Mouse (Mus musculus) common myeloid progenitor, adult 5-6 weeks (primary cell): ENCODE measurements around the gene Actg2. TPM values are rescaled to one million over a fixed set of nuclear protein-coding genes. Genes with fewer than 3 reads are reported as not detected.
"Not testable (repeated sequence)": the region's sequence is repeated elsewhere in the genome, so short reads cannot be mapped to it uniquely, and the experiment has no call there.

Experiments used
- ATAC-seq: replicated peaks from 2 replicates; pipeline ENCODE4 v1.8.0; 2016; ENCODE audit warnings: low read depth, mild to moderate bottlenecking, moderate TSS enrichment, inconsistent platforms; ENCODE audit not compliant: poor library complexity, severe bottlenecking
- total RNA-seq: library from RNA; stranded (forward); fragments of 200-1000, 187-1606 nt; gene quantifications from 2 replicates; pipeline ENCODE4 v1.2.3, GENCODE M21; 2017

Actg2 gene
- not detected in 2 replicates for total RNA-seq

DNA sequence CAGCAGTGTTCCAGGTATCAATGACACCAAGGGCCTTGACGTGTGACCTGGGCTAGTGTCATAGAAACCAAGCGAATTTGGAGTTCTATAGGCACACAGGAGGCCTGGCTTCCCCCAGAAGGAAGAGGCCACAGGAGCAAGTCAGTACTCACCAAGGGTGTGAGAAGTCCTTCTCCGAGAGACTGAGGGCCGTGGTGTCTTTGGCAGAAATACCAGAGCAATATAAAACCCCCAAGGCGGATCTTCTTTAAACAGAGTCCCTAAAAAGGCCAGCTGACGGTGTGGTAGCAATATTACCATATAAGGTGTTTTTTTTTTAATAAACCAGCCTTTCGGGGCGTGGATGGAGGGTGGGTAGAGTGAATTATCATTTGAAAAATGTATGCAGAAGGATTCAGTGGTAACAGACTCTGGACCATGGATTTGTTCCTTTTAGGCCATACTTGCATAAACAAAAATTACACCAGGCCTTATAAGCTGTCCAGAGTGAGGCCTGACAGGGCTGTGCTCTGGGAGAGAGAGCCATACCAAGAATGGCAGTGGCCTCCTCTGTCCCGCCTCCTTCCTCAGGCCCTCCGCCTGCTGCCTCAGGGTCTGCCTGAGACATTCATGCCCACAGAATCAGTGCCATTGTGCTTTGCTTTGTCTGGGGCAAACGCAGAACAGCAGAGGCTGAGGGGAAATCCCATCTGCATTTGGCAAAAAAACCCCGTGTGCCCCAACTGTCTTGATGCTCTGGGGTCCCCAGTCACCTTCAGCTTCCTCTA is at the start of gene Actg2:
Gene Actg2, minus strand, starts transcription at position 238 of the 767 bp plus-strand sequence.
- ATAC-seq = no peak

- not testable (repeated sequence) for ATAC-seq
Observed at GRCm38 (mm10) chr6:83585328-83585727, 49.3 kb upstream of the Actg2 start.

DNA sequence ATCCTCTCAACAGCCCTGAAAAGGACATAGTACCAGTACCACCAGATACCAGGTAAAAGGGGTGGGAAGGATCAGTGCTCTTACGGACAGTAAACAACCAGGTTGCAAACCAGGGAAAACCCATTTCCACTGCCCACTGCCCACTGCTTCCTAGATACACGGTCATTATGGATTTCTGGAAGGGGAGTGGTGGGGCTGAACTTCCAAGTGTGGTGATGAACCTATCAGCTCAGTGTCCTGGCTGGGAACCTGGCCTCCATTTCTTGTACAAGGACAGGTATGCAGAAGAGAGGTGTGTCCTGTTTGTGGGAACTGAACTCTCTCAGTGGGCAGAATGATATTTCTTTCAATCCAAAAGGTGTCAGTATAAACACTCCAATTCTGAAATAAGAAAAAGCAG is 47.5 kb upstream of the Actg2 start:
- no peak for ATAC-seq

DNA sequence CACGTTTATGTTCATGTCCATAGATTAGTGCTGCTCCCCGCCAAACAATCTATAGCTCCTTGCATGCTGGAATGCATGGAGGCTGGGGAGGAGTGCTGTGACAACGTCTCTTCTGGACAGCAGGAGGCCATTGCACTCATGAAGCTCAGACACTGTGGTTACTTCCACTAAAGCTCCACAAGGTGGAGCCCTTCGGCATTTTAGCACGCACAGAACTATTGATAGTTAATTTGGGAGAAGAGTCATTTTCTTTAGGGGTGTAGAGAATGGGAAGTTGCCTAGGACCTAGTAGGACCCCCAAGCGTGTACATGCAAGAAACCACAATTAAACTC is 46.8 kb upstream of the Actg2 start:
- peak; percentile 84 for ATAC-seq

DNA sequence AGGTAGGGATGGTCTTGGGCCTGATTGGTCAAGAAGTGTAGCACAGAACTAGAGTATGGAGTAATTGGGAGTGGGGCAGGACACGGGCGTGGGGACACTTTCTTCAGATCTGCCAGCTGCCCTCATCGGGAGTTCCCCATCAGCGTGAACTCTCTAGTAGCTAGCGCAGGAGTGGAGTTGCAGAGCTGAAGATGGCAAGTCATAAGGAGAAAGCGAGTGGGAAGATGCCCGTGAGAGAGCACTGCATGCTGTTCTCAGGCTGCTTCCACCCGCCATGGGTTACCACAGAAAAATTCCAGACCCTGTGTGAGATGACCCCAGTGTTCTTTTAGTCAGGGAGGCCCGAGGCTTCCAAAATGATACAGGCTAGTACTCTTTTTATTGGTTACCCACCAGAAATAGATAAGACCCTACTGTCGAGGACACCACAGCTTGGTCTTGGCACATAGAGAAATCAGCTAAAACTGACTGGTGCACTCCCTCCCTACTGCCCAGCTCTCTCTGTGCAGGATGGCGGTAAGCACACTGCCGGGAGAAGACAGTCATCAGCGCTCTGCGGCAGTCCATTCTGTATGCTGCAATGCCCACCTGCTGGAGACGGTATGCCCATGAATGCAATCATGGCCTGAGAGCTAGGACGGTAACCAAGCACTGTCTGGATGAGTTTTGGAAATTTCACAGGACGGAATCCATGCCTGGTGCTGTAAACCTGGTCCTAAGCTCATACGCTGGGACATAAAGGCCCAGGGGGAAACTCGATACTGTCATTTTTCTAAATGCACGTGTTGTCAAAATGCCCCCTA is 46.3 kb upstream of the Actg2 start:
- ATAC-seq = no peak

DNA sequence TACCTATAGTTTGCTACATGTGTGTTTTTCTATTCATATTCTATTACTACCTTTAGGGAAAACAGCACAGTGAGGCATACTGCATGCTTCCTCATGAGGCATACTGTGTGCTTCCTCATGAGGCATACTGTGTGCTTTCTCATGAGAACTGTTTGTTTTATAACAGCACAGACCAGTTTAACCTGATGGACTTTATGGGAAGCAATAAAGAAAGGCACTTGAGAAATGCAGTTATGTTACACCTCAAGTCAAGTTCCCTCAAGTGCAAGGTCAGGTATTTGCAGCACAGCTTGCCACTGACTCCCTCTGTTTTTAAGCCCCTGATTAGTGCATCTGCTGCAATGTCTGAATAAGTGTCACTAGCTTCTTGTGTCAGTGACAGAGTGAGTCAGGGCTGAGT is 41.5 kb upstream of the Actg2 start:
- no peak for ATAC-seq

DNA sequence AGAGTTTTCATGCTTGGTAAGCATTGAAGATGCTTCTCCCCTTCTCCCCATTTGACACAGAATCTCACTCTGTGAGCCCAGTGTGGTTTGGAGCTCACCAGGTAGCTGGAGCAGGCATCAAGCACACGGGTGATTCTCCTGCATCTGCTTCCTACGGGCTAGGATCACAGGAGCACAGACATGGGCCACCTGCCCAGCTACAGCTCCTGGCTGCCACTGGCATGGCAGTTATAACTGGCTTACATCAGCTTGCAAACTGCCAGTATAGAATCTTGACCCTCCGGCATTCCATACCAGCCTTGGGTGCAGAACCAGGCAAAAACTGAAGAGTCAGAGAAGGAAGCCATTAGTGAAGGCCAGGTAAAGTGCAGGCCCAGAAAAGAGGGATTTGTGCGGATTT is 39.5 kb upstream of the Actg2 start:
- ATAC-seq = no peak

DNA sequence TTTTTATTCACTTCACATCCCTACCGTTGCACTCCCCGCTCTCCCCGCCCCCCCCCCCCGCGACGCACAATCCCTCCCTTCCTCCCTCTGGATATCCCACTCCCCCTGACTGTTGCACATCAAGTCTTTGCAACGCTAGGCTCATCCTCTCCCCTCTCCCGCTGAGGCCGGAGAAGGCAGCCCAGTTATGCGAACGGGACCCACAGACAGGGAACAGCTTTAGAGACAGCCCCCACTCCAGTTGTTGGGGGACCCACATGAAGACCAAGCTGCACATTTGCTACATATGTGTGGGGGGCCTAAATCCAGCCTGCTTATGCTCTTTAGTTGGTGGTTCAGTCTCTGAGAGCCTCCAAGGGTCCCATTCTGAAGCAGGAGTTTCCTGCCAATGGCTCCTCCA is 36.6 kb upstream of the Actg2 start, which contains the start of gene Stambp:
Gene Stambp, minus strand, starts transcription at position 59 of the 400 bp plus-strand sequence.
- ATAC-seq = 0 out of 2 replicates have a peak, but pooled peaks have one; percentile 9

- ATAC-seq = peak; percentile 99
Observed at GRCm38 (mm10) chr6:83571840-83572667, 36.0 kb upstream of the Actg2 start.

DNA sequence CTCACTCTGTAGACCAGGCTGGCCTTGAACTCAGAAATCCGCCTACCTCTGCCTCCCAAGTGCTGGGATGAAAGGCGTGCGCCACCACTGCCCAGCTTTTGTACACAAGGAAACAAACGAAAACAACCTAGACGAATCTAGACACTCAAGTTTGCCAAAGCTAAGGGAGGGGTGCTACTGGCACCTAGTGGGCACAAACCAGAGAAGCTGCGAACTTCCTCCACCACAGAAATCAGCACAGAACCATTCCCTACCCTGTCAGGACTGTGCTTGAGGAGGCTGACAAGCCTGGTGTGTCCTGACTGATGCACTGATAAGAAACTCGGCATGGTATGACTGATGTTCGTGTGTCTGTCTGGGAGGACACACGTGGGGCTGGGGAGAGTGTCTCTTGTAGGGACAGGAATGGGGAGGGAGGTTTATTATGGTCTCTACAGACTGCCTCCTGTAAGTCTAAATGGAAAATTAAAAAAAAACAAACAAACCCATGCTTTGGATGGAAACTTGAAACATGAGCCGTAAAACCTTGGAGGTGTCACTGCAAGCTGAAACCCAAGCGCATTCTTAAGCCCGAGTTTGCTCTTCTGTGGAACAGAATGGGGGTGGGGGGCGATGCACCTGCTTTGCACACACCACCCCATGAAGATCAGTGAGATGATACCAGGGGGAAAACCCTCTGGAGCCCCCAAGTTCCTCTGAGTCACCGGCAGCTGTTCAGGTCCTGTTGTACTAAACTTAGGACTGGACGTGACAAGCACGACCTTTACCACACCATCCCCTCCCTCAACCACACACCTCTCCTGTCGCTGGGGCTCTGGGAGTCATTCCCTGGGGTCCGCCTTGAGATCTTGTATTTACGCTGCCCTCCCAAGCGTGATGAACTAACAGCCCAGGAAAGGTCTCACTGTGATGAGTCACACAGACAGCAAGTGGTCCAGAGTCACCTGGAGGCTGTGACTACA is 33.1 kb upstream of the Actg2 start:
- ATAC-seq = no peak

DNA sequence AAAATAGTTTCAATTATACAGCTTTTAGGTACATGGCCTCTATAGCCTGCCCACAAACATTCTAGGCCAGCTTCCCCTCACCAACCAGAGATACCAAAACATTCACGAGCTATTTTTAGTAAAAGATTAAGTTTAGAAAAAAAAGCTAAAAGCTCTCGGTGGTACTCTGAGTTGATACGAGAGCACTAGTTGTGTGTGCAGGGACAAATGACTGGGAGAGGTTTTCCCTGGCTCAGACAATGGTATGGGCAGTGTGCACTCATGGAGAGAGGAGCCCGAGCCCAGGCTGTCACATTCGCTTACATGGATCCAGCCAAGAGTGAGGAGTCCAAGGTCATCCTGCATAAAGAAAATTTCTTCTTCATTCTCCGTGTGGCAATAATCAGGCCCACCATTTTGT is 19.9 kb upstream of the Actg2 start:
- ATAC-seq = no peak

GRCm38 (mm10) chr6:83548346-83548745 is 12.3 kb upstream of the Actg2 start:
- ATAC-seq = no peak

- no peak for ATAC-seq
Observed at GRCm38 (mm10) chr6:83545778-83546177, 9.7 kb upstream of the Actg2 start.

DNA sequence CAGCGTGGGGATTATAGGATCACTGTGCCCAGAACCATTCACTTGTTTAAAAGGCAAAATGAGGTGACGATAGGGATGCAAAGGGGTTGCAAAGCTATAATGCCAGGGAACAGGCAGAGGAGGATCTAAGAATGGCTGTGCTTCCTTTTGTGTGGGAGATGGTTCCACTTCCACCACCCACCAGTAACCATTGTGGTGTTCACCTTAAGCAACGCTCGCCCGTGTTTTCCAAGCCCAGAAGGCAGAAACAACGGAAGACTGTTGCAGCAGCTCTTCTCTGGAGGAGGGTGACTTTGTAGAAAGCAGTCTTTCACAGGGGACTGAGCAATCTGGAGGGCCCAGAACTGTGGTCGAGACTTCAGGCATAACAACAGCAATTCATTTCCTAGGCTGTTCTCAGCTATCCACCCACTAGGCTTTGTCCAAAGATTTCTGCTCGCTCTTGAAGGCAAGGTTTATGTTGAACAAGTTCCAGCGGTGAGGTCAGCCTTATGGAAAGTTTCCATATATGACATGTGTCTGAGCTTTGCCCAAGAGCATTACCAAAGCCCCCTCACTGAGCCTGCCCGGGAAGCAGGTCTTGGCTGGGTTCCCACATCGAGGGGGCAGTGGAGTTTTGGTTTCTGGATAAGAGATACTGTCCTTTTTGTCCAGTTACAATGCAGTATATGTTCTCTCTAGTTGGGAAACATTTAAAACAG is 5.8 kb upstream of the Actg2 start:
- ATAC-seq = no peak

- ATAC-seq = no peak
Observed at GRCm38 (mm10) chr6:83540017-83540416, 4.0 kb upstream of the Actg2 start.

DNA sequence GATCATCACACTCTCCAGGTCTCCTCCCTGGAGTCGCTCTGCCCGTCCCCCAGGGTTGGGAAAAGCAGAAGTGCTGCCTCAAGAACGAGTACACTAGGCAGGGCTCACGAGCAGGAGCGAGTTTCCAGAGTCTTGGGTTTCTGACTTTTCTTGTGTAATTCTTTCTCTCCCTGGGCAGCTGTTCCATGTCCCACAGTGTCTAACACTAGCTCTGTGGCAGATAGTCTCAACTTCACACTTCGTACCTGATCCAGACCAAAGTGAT is 662 bp upstream of the Actg2 start:
- ATAC-seq = peak; percentile 56; the same call in 1 of the 2 replicates

DNA sequence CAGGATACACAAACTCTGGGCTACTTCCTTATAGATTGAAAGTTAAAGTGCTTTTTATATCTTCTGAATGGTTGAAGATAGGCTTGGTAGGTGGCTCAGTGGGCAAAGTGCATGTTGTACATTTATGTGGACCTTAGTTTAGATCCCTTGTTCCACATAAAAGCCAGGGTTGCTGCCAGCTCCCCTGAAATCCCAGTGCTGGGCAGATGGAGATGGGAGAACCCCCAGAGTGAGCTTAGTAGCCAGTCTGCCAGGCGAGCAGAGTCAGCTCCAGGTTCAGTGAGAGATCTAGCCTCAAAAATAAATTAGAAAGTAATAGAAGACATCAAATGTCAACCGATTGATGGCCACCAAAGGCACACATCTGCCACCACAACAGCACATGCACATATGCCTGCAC is 3.5 kb downstream of the Actg2 start:
- no peak for ATAC-seq

DNA sequence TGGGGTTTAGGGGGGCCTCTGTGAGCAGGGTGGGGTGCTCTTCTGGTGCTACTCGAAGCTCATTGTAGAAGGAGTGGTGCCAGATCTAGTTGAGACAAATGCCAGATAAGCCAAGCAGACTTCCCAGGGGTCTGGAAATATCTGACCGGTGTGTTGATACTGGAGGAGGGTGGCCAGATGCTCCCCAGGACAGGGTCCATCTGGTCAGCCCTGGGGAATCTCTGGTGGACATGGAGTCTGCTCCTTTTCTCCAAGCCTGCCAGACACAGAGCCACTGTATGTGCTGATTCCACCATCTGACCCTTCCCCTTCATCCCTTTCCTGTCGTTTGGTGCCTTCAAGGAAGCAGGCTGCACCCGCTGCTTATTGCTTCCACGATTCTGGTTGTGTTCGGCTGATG is 12.9 kb downstream of the Actg2 start:
- ATAC-seq = no peak

- no peak for ATAC-seq
Observed at GRCm38 (mm10) chr6:83521784-83522183, 14.3 kb downstream of the Actg2 start.
